Mouse (Mus musculus): ENCODE data around the gene Gm13889. TPM values are rescaled to one million over a fixed set of nuclear protein-coding genes. Genes with fewer than 3 reads are reported as not detected.

Gm13889 gene
- total RNA-seq, 2 experiments from 2014 or later = 8.3 to 8.8 TPM

Other genes with a start within 250 kb of the Gm13889 start
- 10 to 100 TPM; 30.7 to 34.6 TPM for gene Ext2, start 134.6 kb downstream of the Gm13889 start, total RNA-seq (2021)
- gene Accs, start 107.3 kb downstream of the Gm13889 start, total RNA-seq (2021) = 1 to 10 TPM; 2.3 to 4.1 TPM
- not detected for gene Accsl, start 88.0 kb downstream of the Gm13889 start, total RNA-seq (2021)
- gene Gm27027, start 39.2 kb upstream of the Gm13889 start, total RNA-seq (2021) = not detected
- 10 to 100 TPM; 54.2 to 59.3 TPM for gene Alkbh3, start 53.6 kb upstream of the Gm13889 start, total RNA-seq (2021)
- 10 to 100 TPM in 1 of 2 experiments, 1 to 10 TPM in 1; 6.9 to 11.1 TPM for gene Hsd17b12, start 200.8 kb upstream of the Gm13889 start, total RNA-seq (2021)

Data from gastrocnemius, postnatal 25 days (tissue).